Mouse (Mus musculus) common myeloid progenitor, adult 5-6 weeks (primary cell): ENCODE measurements at regions not wholly inside any gene's neighbourhood (a gene's known extent, or its start where the extent isn't known, plus 50 kb on each side); places are given as distances from the start of the nearest gene placed in this dataset.

ENCODE experiments used
- ATAC-seq: replicated peaks from 2 replicates; pipeline ENCODE4 v1.8.0; 2016; ENCODE audit warnings: low read depth, mild to moderate bottlenecking, moderate TSS enrichment, inconsistent platforms; ENCODE audit not compliant: poor library complexity, severe bottlenecking

DNA sequence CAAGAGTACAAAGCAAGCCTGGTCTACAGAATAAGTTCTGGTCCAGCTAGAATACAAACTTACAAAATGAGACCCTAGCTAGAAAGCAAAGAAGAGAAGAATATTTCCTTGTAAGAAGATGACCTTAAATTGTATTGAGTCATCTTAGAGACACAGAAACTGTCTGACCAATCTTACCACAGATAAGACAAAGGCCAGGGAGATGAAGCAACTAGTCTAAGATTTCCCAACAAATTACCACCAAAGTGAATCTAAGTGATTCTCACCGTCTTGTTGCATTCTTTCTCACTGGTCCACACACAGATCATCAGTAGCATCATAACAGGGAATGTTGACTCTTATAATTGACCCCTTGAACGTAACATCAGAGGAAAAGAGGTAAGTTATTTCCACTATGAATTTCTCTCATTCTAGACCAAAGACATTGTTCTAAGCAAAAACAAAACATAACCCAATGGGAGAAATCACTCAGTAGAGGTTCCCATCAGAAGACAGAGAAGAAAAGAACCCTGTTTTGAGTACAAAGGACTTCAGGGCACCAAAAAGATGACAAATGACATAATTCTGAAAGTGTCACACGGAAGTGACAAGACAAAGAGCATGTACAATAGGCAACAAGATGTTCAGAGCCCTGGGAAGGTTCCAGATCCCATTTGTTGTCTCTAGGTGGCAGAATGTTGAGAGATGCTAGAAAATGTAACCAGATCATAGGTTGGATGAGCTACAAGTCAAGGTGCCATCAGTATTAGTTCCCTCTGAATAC, 107.0 kb upstream of the Cpeb2 start:
- no peak for ATAC-seq

DNA sequence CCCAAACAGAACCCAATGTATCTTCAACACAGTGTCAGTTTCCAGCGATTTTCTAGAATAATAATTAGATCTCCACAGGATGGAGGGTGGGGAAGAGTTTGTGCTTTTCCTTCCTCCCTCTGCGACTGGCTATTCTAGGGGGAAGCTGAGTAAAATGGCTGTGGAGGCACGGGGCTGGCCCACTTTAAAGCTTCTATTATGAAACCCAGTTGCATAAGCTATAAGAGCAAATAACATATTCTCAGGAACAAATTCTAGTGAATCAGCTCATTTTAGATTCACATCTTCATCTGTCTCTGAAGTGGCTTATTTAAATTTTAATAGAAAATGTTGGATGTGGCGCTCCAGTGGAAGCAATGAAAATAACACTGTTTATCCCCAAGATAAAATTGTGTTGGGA, 102.6 kb upstream of the Cpeb2 start:
- ATAC-seq: no peak

DNA sequence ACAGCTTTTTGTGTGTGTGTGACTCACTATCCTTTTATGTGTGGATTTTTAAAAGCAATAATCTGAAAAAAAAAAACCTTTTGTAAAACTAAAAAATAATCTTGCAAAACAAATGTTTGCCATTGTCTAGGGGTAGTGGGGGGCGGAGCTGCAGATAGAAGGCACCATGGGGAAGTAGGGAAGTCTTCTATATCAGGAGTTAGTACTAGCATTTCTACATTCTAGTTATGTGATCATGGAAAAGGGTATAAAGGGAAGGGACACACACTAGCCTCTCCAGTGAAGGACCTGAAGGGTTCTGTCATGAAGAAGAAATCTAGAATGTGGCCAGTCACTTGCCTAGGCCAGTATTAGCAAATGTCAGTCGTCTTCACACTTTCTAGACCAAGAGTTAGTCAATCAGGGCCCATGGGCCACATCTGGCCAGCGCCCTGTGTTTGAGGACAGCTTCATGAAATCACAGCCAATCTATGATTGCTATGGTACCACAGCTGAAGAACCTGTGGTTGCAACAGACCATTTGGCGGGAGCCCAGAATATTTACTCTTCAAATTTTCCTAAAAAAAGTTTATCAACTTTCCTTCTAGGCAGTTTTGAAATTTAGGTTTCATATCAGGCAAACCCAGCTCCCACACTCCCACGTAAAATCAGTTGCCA, 101.9 kb upstream of the Cpeb2 start:
- no peak for ATAC-seq

DNA sequence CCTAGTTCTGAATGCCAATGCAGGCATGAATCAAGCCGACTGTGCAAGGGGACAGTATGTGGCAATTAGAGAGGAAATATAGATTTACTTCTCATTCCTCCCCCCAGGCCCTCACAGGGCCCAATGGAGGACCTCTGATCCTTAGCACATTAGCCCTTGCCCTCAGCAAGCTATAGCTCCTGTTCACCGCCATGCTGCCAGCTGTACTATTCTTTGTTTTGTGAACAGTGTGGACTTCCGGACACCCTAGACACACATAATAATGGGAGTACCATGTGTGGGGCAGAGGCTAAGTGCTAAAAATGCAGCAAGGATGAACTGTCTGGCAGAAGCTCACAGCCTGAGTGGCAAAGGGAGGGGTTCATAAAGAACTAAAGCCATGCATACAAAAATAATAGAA, 99.3 kb upstream of the Cpeb2 start:
- no peak for ATAC-seq

DNA sequence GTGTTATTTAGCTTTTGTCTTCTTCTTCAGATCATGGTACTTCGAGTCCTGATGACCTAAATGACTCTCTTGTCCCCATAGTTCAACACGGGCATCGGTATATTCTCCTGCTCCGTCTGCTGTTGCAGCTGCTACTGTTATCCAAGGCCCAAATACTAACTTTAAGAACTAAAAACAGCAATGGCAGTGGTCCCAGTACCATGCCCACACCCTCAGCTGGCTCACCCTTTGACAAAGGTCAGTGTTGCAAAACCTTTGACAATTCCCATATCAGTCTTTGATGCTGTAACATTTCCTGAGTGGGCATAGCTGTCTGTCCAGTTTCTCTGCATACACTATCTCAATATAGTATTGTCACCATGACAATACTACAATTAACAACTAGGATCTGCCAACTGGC, 96.8 kb upstream of the Cpeb2 start:
- no peak for ATAC-seq

DNA sequence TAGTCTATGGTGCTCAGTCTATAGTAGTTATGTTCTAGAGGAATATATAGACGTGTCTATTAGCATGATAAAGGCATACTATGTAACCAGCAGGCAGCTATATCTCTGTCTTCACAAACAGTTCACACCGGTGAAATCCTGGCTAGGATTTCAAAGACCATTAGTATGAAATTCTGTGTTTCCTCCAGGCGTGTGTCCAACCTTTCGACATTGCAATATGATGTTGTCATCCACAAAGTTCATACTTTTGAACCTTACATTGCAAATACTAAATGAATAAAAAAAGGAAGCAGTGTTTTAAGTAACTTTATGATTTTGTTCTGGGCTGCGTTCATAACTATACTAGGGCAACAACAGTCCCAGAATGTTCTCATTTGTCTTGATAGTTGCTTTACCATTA, 95.2 kb upstream of the Cpeb2 start:
- no peak for ATAC-seq

DNA sequence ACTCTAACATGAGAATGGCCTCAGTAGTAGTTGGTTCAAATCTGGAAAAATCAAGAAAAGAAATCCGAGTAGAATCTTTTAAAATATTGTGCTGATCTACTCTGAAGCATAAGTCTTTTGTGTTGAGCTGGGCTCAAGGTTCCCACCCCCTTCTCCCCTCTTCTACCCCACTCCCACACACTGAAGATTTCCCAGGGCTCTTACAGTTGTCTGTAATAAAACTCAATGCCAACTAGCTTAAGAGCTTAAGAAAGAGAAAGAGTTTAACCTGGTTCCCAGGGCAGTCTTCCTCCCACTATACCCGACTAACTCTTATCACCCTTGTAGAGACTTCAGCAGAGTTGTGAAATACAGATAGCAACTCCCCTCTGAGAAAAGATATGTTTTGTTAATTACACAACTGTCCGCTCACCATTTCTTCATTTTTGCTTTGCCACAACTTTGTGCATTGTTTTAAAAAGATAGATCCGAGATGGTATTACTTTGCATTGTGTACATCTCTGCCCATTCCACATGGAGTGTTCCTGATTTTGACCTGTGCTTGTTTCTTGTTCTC, 94.0 kb upstream of the Cpeb2 start:
- no peak for ATAC-seq

DNA sequence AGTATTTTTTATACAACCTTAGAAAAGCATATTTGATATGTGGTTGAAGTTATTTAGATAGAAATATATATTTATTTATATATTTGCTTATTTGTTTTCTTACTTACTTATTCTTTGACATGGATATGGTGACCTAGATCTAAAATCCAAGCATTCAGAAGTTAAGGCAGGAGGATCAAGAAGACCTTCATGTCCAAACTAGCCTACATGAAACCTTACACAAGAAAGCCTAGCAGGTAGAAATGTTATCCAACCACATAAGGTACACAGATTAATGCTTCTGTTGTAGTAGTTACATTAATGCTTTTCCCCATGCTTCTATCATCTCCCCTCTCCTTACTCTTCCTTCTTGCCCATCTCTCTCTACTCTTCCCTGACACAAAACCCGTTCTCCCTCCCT, 93.2 kb upstream of the Cpeb2 start:
- ATAC-seq: no peak

DNA sequence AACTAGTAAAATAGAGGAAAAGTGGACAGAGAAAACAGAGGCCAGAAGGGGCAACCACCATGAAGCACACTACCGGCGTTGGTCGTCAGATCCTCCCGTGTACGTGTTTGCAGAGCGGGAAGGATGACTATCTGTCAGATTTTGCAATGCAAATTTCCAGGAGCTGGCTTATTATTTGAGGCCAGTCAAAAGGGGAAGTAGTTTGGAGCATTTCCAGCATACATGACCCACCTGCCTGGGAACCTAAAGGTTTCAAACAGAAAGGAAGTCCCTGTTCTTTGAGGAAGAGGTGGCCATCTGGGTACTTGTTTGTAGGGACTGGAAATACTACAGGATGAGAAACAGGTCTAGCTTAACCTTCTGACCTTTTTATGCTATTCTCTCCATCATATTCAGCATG, 87.0 kb upstream of the Cpeb2 start:
- peak; percentile 73 for ATAC-seq

DNA sequence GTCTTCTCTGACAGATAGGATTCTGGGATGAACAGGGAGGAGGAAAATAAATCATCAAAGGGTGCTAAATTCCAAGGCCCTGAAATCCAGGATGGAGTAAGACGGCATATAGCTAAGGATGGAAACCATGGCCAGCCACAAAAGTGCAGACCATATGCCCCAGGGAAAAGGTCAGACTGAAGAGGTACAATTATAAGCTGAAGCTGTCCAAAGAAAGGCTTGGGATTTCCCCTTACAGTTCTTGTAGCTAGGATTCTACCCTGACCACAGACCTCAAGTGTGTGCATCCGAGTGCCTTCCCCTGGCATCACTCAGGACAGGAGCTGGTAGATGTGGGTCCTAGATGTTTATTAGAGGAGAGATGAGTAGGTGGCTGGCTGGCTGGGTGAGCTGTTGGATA, 86.0 kb upstream of the Cpeb2 start:
- ATAC-seq: no peak

DNA sequence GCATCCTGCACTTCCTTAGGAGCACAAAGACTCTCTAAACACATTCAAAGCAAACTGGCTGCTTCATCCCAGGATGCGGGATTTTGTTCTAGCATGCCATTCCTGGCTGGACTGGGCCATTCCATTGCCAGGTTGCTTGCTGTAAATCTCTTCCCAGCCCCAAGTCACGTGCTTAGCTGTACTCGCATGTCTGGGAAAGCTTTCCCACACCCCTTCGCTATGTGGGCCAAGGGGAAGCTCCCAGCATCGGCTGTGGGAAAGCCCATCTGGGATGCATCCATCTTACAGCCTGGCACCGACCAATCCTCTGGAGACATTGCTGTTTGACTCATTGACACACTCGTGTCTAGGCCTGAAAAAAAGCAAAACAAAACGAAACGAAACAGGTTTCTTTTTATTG, 84.5 kb upstream of the Cpeb2 start:
- ATAC-seq: no peak

DNA sequence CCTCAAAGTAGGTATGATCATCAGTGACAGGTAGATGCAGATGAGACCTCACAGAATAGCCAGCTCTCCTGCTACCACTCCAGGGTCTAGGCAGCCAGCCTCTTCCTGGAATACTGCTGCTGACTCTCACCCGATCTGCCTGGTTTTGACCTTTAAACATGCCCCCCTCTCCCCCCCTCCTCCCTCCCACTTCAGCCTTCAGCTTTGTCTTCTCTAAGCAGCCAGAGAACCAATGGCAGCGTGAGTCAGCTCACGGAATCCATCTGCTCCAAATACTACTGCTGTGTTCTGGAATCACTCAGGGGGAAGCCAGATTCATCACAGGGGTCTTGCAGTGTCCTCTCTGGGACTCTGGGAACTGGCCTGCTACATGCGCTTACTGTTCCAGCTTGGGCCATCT, 83.4 kb upstream of the Cpeb2 start:
- no peak for ATAC-seq

DNA sequence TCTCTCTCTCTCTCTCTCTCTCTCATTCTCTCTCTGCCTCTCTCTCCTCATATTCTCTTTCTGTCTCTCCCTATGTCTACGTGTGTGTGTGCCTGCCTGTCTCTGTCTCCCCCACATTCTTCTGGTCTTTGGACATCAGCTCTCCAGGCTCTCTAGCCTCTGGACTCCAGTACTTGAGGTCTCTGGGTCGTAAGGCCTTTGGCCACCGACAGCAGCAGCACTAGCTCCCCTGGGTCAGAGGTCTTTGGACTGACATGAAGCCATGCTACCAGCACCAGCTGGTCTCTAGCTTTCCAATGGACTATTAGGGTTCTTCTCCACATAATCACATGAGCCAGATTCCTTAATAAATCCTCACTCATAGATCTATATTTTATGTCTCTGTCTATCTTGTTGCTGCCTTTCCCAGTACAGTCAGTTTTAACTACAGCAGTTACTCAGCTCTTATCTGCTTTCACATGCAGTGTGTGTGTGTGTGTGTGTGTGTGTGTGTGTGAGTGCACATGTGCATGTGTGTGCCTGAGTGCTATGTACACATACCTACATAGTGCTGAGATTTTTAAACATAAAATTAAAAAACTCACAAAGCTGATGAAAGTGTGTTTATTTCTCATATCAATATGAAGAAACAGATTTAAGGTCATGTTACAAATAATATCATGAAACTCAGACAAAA, 81.7 kb upstream of the Cpeb2 start:
- no peak for ATAC-seq

DNA sequence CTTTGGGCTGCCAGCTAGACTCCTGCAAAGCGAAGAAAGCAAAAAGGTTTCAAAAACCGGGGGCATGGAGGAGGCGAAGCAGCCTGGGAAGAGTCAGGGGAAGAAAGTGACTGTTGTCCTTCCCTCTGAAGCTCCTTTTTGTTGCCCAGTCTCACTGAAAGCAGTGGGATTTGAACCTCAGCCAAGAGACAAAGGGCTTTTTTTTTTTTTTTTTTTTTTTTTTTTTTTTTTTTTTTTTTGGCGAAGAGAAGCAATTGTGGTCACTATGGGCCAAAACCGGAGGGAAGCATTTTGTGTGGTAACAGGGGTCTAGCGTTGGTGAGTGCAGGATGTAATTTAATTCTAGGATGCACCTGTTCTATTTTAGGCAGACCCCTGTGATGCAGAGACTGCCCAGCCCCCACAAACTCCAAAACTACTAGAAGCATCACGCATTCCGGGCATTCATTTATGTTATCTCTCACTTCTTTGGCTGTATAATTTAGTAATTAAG, 80.8 kb upstream of the Cpeb2 start:
- ATAC-seq: peak; percentile 84

DNA sequence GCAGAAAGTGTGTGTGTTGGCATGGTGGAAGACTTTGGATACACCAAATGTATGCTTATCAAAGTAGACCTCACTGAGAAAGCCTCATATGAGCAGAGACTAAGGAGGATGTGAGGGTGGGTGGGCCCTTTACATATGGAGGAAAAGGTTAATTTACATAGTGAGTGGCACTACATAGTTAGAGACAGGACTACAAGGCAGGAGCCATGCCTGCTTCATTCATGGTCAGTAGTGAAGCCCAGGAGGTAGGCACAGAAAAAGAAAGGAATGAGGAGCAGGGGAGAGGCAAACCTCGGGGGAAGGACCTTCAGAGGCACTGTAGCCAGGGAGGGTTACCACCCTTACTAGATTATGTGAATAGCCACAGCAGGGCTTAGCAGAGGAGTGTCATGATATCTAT, 80.1 kb upstream of the Cpeb2 start:
- ATAC-seq: peak; percentile 13; the same call in 1 of the 2 replicates

DNA sequence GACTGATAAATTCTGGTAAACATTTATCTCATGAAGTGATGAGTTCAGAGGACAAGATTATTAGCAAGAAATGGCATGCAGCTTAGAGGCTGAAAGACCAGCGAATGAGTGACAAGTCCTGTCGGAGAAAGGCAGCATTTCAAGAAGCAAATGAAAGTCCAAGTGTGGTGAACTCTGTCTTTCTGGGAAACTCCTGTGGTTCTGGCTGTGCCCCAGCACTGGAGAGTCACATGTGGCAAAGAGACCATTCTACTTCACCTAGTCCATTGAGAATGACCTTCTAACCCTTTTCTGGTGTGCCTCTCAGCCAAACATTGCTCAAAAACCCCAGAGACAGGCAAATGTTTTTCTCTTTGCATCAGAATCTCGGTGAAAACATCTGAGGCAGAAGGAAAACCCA, 76.2 kb upstream of the Cpeb2 start:
- ATAC-seq: no peak

DNA sequence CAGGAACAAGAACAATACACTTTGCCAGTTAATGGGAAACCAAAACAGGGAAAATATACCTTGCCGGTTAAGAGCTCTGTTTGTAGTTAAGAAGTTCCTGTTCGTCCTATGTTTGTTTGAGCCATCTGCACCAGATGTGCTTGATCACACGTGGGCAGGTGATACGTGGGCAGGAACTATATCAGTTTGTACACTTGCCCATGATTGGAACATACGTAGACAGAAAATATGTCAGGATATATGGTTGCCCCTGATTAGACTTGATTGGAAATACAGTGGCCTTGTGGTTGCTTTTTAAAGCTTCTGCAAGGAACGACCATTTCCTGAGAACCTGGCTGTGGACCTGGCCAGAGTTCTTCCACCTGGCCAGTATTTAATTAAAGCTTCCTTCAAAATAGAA, 72.8 kb upstream of the Cpeb2 start:
- peak; percentile 58 for ATAC-seq

DNA sequence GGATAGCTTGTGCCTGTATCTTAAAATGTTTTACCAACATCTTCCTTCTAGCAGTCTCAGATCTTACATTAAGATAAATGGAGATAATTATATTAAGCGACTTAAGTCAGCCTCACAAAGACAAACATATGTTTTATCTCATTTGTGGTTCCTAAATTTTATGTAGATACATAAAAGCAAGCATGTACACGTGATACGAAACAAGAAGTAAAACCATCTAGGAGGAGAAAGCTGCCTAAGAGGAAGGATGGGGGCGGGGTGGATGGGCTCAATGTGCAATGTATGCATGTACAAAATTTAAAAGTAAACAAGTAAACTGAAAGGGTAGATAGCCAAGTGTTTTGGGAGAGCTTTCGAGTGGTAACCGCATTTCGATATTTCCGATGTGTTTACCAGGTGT, 51.5 kb upstream of the Cpeb2 start:
- peak; percentile 45; the same call in 1 of the 2 replicates for ATAC-seq
